Mouse (Mus musculus) midbrain, postnatal 0 days (tissue): ENCODE data around the gene Brsk2. TPM values are rescaled to one million over a fixed set of nuclear protein-coding genes. Genes with fewer than 3 reads are reported as not detected.

Experiments
- ATAC-seq: fragments of 200-750 bp; cut with Nextera tagmentation; 2 replicates; pipeline ENCODE4 v1.8.0; 2017; ENCODE audit warnings: moderate number of reproducible peaks, mild to moderate bottlenecking, moderate TSS enrichment, moderate library complexity; ENCODE audit not compliant: low FRiP score
- DNase-seq: peaks from one replicate; pipeline ENCODE4 v3.0.0-alpha.2; 2015; ENCODE audit warnings: low spot score
- H3K27ac ChIP-seq: fragments of 300-500 bp; sonication (generic); 2 replicates; pipeline ENCODE4 v1.5.1; 2014; ENCODE audit warnings: low read depth, mild to moderate bottlenecking, low read length, mixed read lengths
- H3K27me3 ChIP-seq: fragments of 300-500 bp; sonication (generic); 2 replicates; pipeline ENCODE4 v1.6.1; 2014; ENCODE audit warnings: low read length, control low read depth, mixed read lengths; ENCODE audit not compliant: insufficient read depth
- H3K36me3 ChIP-seq: fragments of 300-500 bp; sonication (generic); 2 replicates; pipeline ENCODE4 v1.6.1; 2014; ENCODE audit warnings: low read length, control low read depth, mixed read lengths; ENCODE audit not compliant: insufficient read depth
- H3K4me1 ChIP-seq: fragments of 300-500 bp; sonication (generic); 2 replicates; pipeline ENCODE4 v1.6.1; 2014; ENCODE audit warnings: mild to moderate bottlenecking, control low read depth, antibody characterized with exemption, low read length, mixed read lengths; ENCODE audit not compliant: insufficient read depth
- H3K4me2 ChIP-seq: fragments of 300-500 bp; sonication (generic); 2 replicates; pipeline ENCODE4 v1.6.1; 2014; ENCODE audit warnings: low read depth, mild to moderate bottlenecking, low read length, mixed read lengths; ENCODE audit not compliant: poor library complexity, severe bottlenecking
- H3K4me3 ChIP-seq: fragments of 300-500 bp; sonication (generic); 2 replicates; pipeline ENCODE4 v1.5.1; 2014; ENCODE audit warnings: low read depth, mild to moderate bottlenecking, low read length, moderate library complexity
- H3K9ac ChIP-seq: fragments of 300-500 bp; sonication (generic); replicated peaks from 2 replicates; pipeline ENCODE4 v1.6.1; 2014; ENCODE audit warnings: mild to moderate bottlenecking, low read length, moderate library complexity, mixed read lengths; ENCODE audit not compliant: poor library complexity, severe bottlenecking
- H3K9me3 ChIP-seq: fragments of 300-500 bp; sonication (generic); 2 replicates; pipeline ENCODE4 v1.6.1; 2016; ENCODE audit warnings: low read length, control low read depth
- CTCF ChIP-seq: IDR thresholded peaks from 2 replicates; pipeline ENCODE4 v1.5.1; 2016; ENCODE audit warnings: antibody characterized with exemption, mild to moderate bottlenecking
- WGBS: fragments of 180-500 bp; shearing (Covaris S2); extraction: QIAGEN DNeasy Blood & Tissue Kit; methylation state at CpG from one replicate; pipeline ENCODE4 v1.1.7; 2014; 5-methylcytosine and 5-hydroxymethylcytosine counted together
- polyA plus RNA-seq: library from polyadenylated mRNA; unstranded; fragments of >200 nt; fragmentation: Nextera tagmentation; extraction: Ambion mirVana; gene quantifications from 2 replicates; pipeline ENCODE4 v1.2.1, GENCODE M21; 2015
- total RNA-seq: library from RNA; depleted of rRNA; stranded (reverse); fragments of >200 nt; gene quantifications from 2 replicates; pipeline ENCODE4 v1.2.3, GENCODE M21; 2014

Gene Brsk2
- total and polyA plus RNA-seq, 2 experiments from 2014 or later, result 20.1 to 159 TPM

GRCm38 (mm10) chr7:141943444-141943843 lies 6.1 kb upstream of the Brsk2 start:
- no peak overlapping the region for H3K4me3 ChIP-seq
- no peaks in the 10 kb centered on the region for H3K36me3 ChIP-seq
- no peak for TF ChIP-seq CTCF
- no peak overlapping the region for H3K4me2 ChIP-seq
- H3K9me3 ChIP-seq, result no peaks in the 10 kb centered on the region
- ATAC-seq (no peak), DNase-seq (peak; percentile 46)
- H3K27me3 ChIP-seq, result peaks cover 4% of the 10 kb centered on the region; the same call in 1 of the 2 replicates
- peaks cover 13% of the 10 kb centered on the region; the same call in 1 of the 2 replicates for H3K4me1 ChIP-seq
- 68% methylated on average over 5 of the region's 5 CpGs for WGBS
- H3K27ac ChIP-seq, result no peak overlapping the region
- no peak overlapping the region for H3K9ac ChIP-seq

GRCm38 (mm10) chr7:141945927-141946326 lies 3.6 kb upstream of the Brsk2 start:
- H3K4me3 ChIP-seq, result peak overlapping the region; percentile 26
- peak overlapping the region; percentile 9; the same call in 1 of the 2 replicates for H3K9ac ChIP-seq
- no peaks in the 10 kb centered on the region for H3K9me3 ChIP-seq
- ATAC-seq (peak; percentile 41; the same call in 1 of the 2 replicates), DNase-seq (peak; percentile 79)
- peak; percentile 66 for TF ChIP-seq CTCF
- H3K27me3 ChIP-seq, result no peaks in the 10 kb centered on the region
- peak overlapping the region; percentile 37 for H3K4me2 ChIP-seq
- peak overlapping the region; percentile 66 for H3K27ac ChIP-seq
- WGBS, result 6% methylated on average over 7 of the region's 7 CpGs
- H3K36me3 ChIP-seq, result no peaks in the 10 kb centered on the region
- peaks cover 17% of the 10 kb centered on the region; the same call in 1 of the 2 replicates for H3K4me1 ChIP-seq

- no peak for TF ChIP-seq CTCF
- Histone ChIP-seq H3K9ac (no peak overlapping the region), H3K9me3 (no peaks in the 10 kb centered on the region), H3K36me3 (no peaks in the 10 kb centered on the region), H3K4me1 (peaks cover 28% of the 10 kb centered on the region; the same call in 1 of the 2 replicates), H3K27me3 (no peaks in the 10 kb centered on the region), H3K4me3 (no peak overlapping the region), H3K4me2 (no peak overlapping the region), H3K27ac (no peak overlapping the region)
- ATAC-seq, result no peak
- DNase-seq, result no peak
Measured at GRCm38 (mm10) chr7:141947512-141947911, 2.0 kb upstream of the Brsk2 start.

GRCm38 (mm10) chr7:141948045-141948444 lies 1.5 kb upstream of the Brsk2 start:
- H3K9ac ChIP-seq, result no peak overlapping the region
- no peaks in the 10 kb centered on the region for H3K36me3 ChIP-seq
- TF ChIP-seq CTCF, result peak; percentile 63
- peaks cover 31% of the 10 kb centered on the region; the same call in 1 of the 2 replicates for H3K4me1 ChIP-seq
- H3K27me3 ChIP-seq, result no peaks in the 10 kb centered on the region
- DNase-seq (no peak), ATAC-seq (no peak)
- H3K4me2 ChIP-seq, result peak overlapping the region; percentile 68
- WGBS, result 69% methylated on average over 1 of the region's 1 CpGs
- no peak overlapping the region for H3K4me3 ChIP-seq
- H3K9me3 ChIP-seq, result no peaks in the 10 kb centered on the region
- no peak overlapping the region for H3K27ac ChIP-seq

- Histone ChIP-seq H3K4me2 (peak overlapping the region; percentile 91), H3K27ac (peak overlapping the region; percentile 98), H3K27me3 (no peaks in the 10 kb centered on the region), H3K36me3 (no peaks in the 10 kb centered on the region), H3K4me1 (peaks cover 46% of the 10 kb centered on the region; the same call in 1 of the 2 replicates), H3K9ac (peak overlapping the region; percentile 100), H3K9me3 (no peaks in the 10 kb centered on the region), H3K4me3 (peak overlapping the region; percentile 92)
- DNase-seq (no peak), ATAC-seq (no peak; the same call in 1 of the 2 replicates)
- WGBS, result 0% methylated on average over 8 of the region's 54 CpGs
- no peak for TF ChIP-seq CTCF
Measured at GRCm38 (mm10) chr7:141949799-141950103, 200 bp downstream of the Brsk2 start.

GRCm38 (mm10) chr7:141950104-141951013 lies 808 bp downstream of the Brsk2 start:
- H3K4me1 ChIP-seq, result peaks cover 51% of the 10 kb centered on the region; the same call in 1 of the 2 replicates
- 1% methylated on average over 49 of the region's 84 CpGs for WGBS
- H3K9ac ChIP-seq, result peak overlapping the region; percentile 100
- DNase-seq (peak; percentile 75), ATAC-seq (peak; percentile 50)
- no peaks in the 10 kb centered on the region for H3K9me3 ChIP-seq
- peak overlapping the region; percentile 98 for H3K27ac ChIP-seq
- H3K4me2 ChIP-seq, result peak overlapping the region; percentile 91
- no peaks in the 10 kb centered on the region for H3K27me3 ChIP-seq
- peak overlapping the region; percentile 92 for H3K4me3 ChIP-seq
- TF ChIP-seq CTCF, result peak; percentile 68
- no peaks in the 10 kb centered on the region for H3K36me3 ChIP-seq
